Mouse (Mus musculus) liver, adult 2 months (tissue): Measurements from ENCODE around the gene Rere.

Experiments
- CTCF ChIP-seq: fragments of 200-500 bp; IDR thresholded peaks from 2 replicates; pipeline ENCODE4 v1.5.1; 2011; ENCODE audit warnings: low read depth, low read length, control low read depth
- POLR2A ChIP-seq: fragments of 200-500 bp; IDR thresholded peaks from 2 replicates; pipeline ENCODE4 v1.6.1; 2011; ENCODE audit warnings: low read length, control low read depth; ENCODE audit not compliant: insufficient read depth; ENCODE audit errors: extremely low read depth

DNA sequence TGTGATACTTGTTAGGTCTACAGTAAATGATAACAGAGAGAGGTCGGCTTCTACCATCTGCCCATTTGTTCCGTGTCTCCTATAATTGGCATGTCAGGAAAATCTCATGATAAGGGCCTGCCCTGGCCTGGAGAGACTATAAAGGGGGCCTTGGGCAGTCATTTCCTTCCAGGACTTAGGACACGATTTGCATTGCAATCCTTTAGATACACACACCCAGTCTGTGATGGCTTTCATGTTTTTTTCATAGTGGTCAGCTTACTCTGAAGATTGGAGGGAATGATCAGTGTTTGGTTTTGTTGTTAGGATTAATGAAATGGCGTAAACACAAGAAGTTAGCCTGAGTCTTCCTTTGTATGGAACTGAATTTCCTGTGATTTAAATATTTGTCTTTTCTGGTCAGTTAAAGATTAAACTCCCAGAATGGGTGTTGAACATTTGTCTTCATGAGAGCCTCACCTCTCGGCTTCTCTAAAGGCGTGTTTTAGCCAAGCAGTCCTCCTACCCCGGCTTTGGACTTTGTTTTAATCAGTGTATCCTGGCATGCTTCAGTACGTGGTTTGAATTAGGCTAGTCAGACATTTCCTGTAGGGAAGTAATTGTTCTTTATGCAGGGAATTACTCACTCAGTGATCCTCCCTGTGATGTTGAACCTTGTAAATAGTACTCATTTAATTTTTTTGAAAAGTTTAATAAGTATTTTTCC, 80.7 kb downstream of the Rere start:
- no peak for TF ChIP-seq POLR2A
- TF ChIP-seq CTCF = no peak
